Mouse (Mus musculus) lung, adult 2 months (tissue): ENCODE data around the gene Gabpa.

ENCODE experiments used
- CTCF ChIP-seq: fragments of 200-500 bp; IDR thresholded peaks from 2 replicates; pipeline ENCODE4 v1.5.1; 2011; ENCODE audit warnings: mild to moderate bottlenecking, low read length, control low read depth; ENCODE audit not compliant: insufficient read depth
- POLR2A ChIP-seq: fragments of 200-500 bp; IDR thresholded peaks from 2 replicates; pipeline ENCODE4 v1.6.1; 2011; ENCODE audit warnings: low read depth, mild to moderate bottlenecking, control low read depth, low read length, borderline replicate concordance; ENCODE audit errors: extremely low read depth

DNA sequence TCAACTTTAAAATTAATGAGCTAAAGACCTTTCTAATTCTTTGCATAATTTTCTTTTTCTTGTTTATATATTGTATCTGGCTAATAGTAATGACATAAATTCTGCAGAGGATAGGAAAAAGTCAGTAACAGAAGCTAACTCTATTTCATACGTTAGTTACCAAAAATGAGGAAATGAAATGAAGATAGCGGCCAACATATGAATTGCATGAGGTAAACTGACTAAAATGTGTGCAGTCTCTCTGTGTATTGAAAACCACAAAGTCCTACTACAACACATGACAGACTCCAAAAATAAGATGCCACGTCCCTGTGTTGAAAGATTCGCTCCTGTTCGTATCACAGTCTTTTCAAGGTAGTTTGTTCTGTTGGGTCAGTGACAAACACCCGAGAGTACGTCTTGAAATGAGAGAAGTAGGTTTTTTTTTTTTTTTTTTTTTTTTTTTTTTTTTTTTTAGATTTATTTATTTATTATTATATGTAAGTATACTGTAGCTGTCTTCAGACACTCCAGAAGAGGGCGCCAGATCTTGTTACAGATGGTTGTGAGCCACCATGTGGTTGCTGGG, 47.1 kb downstream of the Gabpa start:
- no peak for TF ChIP-seq CTCF
- no peak for TF ChIP-seq POLR2A
